Mouse (Mus musculus) layer of hippocampus, adult 18-20 months (tissue): ENCODE data around the gene Pitpna. TPM values are rescaled to one million over a fixed set of nuclear protein-coding genes. Genes with fewer than 3 reads are reported as not detected.

Experiments used
- DNase-seq, 2 experiments: peaks; one replicate each; pipeline ENCODE4 v3.0.0; 2022; ENCODE audit warnings: low spot score in 2 of 2
- total RNA-seq, 2 experiments: library from RNA; stranded (reverse); gene quantifications; 2 replicates each; pipeline ENCODE4 v1.2.3; 2021

Gene Pitpna
- total RNA-seq, 2 experiments from 2014 or later, result 279 to 288 TPM

- DNase-seq, result no peak
Observed at GRCm38 (mm10) chr11:75630098-75630497, 42.2 kb downstream of the Pitpna start.

- DNase-seq, result peak; percentile 98
Observed at GRCm38 (mm10) chr11:75630645-75631229, 42.8 kb downstream of the Pitpna start, which contains the start of gene Inpp5k. Inpp5k (plus strand) TSS chr11:75630988.

- no peak for DNase-seq
Observed at GRCm38 (mm10) chr11:75631561-75632225, 43.8 kb downstream of the Pitpna start.

- no peak for DNase-seq
Observed at GRCm38 (mm10) chr11:75632921-75633320, 45.0 kb downstream of the Pitpna start.

DNA sequence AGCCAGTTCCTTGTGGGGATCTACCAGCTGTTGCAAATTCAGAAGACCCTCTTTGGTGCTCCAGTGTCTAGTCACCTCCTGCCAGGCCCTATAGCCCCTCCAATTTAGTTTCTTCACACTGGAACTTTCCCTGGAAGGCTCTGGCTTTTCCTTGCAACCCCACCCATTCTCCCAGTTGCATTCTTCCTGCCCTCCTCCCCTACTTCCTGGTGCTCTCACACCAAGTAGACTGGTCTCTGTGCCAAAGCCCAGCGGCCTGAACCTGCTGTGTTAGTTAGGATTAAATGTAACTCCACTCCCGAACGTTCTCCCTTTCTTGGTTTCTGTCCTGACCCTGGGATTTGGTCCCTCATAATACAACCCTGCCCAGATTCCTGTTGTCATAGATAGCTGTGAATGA lies 46.9 kb downstream of the Pitpna start:
- no peak for DNase-seq

GRCm38 (mm10) chr11:75635315-75635714 lies 47.4 kb downstream of the Pitpna start:
- DNase-seq, result no peak

DNA sequence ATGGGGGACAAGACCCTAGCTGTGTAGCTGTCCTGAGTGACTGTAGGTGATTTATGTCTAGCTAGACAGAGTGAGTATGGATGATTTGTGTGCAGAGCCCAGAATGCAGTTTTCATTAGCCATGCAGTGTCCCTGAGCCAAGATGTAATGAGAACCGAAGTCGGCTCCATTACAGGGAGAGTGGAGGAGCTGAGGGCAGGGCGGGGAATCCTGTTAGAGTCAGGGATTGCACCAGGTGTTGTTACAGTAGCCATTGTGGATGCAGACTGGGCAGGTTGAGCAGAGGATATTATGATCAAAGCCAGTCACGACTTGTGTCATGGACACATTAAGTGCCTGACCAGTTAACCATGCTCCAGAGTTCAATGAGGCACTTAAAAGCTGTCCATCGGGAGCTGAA lies 55.4 kb downstream of the Pitpna start:
- no peak for DNase-seq

GRCm38 (mm10) chr11:75644684-75645083 lies 56.8 kb downstream of the Pitpna start:
- no peak for DNase-seq

GRCm38 (mm10) chr11:75647681-75648211 lies 59.8 kb downstream of the Pitpna start:
- DNase-seq, result peak; percentile 47 to 74

- no peak for DNase-seq
Observed at GRCm38 (mm10) chr11:75649155-75649561, 61.3 kb downstream of the Pitpna start.

DNA sequence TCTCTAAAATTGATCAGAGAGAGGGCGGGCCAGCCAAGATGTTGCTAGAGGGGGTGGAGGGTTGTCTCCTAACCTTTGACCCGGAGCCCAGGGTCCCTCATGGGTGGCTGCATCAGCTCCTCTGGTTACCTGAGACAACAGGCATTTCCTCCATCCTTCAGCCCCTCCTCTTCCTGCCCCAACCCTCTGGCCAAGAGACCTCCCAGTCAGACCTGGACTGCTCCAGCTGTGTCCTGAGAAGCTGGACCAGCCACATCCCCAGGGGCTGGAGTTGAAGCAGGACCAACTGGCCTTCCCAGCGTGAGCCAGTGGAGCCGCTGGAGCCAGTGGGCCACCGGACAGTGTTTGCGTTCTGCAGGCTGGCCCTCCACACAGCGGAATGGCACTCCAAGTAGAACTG lies 62.4 kb downstream of the Pitpna start, which contains the start of gene Myo1c:
Myo1c (plus strand) TSS at position 194 of the 400 bp plus-strand sequence.
- no peak for DNase-seq

GRCm38 (mm10) chr11:75650958-75651425 lies 63.1 kb downstream of the Pitpna start:
- no peak for DNase-seq

DNA sequence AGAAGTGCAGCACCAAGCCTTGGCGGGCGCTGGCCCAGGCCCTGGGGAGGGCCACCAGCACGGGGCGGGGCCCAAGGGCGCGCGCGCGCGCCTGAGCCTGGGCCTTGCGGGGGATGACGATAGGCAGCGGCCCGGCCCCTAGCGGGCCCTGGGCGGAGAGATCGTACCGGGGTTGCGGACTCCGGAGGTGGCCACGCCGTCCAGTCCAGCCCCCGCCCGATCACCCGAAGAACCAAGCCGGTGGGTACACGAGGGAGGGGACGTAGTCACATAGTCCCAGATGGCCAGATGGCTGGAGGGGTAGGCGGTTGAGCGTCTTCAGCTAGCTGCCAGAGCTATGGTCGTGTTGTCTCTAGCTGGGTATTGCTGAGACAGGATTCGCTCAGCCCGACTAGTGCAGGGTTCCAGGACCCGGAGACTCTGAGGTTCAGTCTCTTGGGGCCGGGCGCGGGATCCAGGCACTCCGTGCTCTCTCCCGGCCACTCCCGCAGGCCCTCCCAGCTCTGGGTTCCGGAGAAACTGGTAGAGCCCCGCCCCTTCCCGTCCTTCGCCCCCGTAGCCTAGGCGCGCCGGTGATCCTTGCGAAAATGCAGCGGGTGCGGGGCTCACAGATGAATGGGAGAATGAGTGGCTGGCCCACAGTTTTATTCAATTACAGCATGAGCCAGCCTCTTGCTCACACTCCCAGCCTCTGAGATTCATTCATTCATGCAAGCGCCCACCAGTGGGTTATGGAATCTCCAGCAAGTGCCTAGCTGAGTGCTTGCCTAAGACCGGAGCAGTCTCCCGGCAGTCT lies 63.7 kb downstream of the Pitpna start:
- DNase-seq, result peak; percentile 73 to 74

GRCm38 (mm10) chr11:75652222-75652941 lies 64.5 kb downstream of the Pitpna start:
- no peak for DNase-seq

GRCm38 (mm10) chr11:75652942-75653684 lies 65.2 kb downstream of the Pitpna start:
- DNase-seq, result no peak

- peak in 1 of 2 experiments; percentile 32 for DNase-seq
Observed at GRCm38 (mm10) chr11:75653781-75654470, 66.0 kb downstream of the Pitpna start.

- DNase-seq, result no peak
Observed at GRCm38 (mm10) chr11:75654471-75655390, 66.8 kb downstream of the Pitpna start.
